Mouse (Mus musculus) neural tube, embryonic 15.5 days (tissue): ENCODE data around the gene Cutal. TPM values are rescaled to one million over a fixed set of nuclear protein-coding genes. Genes with fewer than 3 reads are reported as not detected.

Source experiments
- ATAC-seq: fragments of 200-750 bp; cut with Nextera tagmentation; 2 replicates; pipeline ENCODE4 v1.8.0; 2017; ENCODE audit warnings: mild to moderate bottlenecking, moderate TSS enrichment, moderate library complexity; ENCODE audit not compliant: low FRiP score
- H3K27ac ChIP-seq: fragments of 300-500 bp; sonication (generic); replicated peaks from 2 replicates; pipeline ENCODE4 v1.5.1; 2015; ENCODE audit warnings: mild to moderate bottlenecking, inconsistent platforms
- H3K27me3 ChIP-seq: fragments of 300-500 bp; sonication (generic); replicated peaks from 2 replicates; pipeline ENCODE4 v1.6.1; 2015; ENCODE audit warnings: inconsistent platforms
- H3K36me3 ChIP-seq: fragments of 300-500 bp; sonication (generic); 2 replicates; pipeline ENCODE4 v1.6.1; 2015; ENCODE audit warnings: inconsistent platforms
- H3K4me1 ChIP-seq: fragments of 300-500 bp; sonication (generic); 2 replicates; pipeline ENCODE4 v1.6.1; 2015; ENCODE audit warnings: inconsistent platforms
- H3K4me2 ChIP-seq: fragments of 300-500 bp; sonication (generic); 2 replicates; pipeline ENCODE4 v1.6.1; 2015; ENCODE audit warnings: inconsistent platforms, mild to moderate bottlenecking, moderate library complexity
- H3K4me3 ChIP-seq: fragments of 300-500 bp; sonication (generic); replicated peaks from 2 replicates; pipeline ENCODE4 v1.5.1; 2015; ENCODE audit warnings: mild to moderate bottlenecking, inconsistent platforms
- H3K9ac ChIP-seq: fragments of 300-500 bp; sonication (generic); replicated peaks from 2 replicates; pipeline ENCODE4 v1.6.1; 2015; ENCODE audit warnings: mild to moderate bottlenecking, inconsistent platforms
- H3K9me3 ChIP-seq: fragments of 300-500 bp; sonication (generic); replicated peaks from 2 replicates; pipeline ENCODE4 v1.6.1; 2016; ENCODE audit warnings: inconsistent platforms
- WGBS: fragments of 180-500 bp; shearing (Covaris S2); methylation state at CpG from one replicate; pipeline ENCODE4 v1.1.7; 2015; ENCODE audit warnings: mixed read lengths; 5-methylcytosine and 5-hydroxymethylcytosine counted together
- polyA plus RNA-seq: library from polyadenylated mRNA; unstranded; fragments of >200 nt; fragmentation: Nextera tagmentation; extraction: Ambion mirVana; gene quantifications from 2 replicates; pipeline ENCODE4 v1.2.1, GENCODE M21; 2015

The Cutal gene
- polyA plus RNA-seq, 1 experiment from 2014 or later: 0.32 TPM

DNA sequence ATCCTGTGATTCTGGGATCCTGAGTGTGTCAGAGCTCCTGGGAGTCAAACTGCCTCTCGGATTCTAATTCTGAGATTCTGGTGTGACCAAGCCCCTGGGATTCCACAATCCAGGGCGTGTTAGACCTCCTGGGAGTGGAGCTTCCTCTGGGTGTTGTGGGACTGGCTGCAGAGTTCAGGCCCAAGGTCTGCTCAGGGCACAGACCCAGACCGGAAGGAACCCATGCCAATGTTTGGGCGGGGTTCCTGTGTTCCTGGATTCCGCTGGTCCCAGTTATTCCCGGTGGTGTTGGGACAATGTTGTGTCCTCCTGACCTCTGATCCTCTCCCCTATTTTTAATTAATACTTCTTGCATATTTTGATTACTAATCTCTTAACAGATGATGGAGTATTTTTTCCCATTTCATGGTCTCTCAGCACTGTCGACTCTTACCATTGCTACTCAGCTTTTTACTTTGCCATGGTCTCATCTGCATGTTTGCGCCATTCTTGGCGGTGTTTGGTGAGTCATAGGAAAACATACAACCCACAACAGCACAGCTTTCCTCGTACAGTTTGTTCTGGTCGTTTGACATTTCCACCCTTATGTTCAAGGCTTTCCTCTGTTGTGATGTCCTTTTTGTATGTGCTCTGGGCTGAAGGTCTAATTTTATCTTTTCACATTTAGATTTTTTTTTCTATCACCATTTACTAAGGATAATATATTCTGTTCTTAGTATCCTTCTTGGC lies 30.8 kb upstream of the Cutal start:
- Histone ChIP-seq H3K9ac (no peak overlapping the region), H3K4me2 (no peak overlapping the region), H3K27ac (no peak overlapping the region), H3K4me3 (no peak overlapping the region), H3K27me3 (no peaks in the 10 kb centered on the region), H3K4me1 (no peaks in the 10 kb centered on the region), H3K36me3 (no peaks in the 10 kb centered on the region), H3K9me3 (no peaks in the 10 kb centered on the region)
- WGBS: 88% methylated on average over 11 of the region's 11 CpGs
- ATAC-seq: no peak

DNA sequence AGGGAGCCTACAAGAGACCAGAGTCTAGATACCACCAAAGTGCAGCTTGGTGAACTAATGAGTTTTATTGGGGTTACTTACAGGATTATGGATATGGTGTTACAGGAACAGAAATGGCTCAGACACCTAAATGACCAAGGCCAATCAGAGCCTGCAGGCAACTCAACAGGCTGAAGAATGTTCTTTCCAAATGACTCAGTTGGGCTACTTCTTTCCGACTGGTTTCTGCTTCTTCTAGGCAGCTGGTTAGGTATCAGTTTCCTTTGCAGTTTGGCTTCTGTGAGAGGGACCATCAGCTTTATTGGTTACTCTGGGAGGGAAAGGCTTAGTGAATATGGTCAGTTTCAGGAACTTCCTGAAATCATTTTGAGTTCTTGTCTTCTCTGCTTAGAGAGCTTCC lies 26.5 kb upstream of the Cutal start:
- H3K36me3 ChIP-seq: peaks cover 28% of the 10 kb centered on the region
- 100% methylated on average over 1 of the region's 1 CpGs for WGBS
- no peak for ATAC-seq
- H3K9me3 ChIP-seq: no peaks in the 10 kb centered on the region
- no peak overlapping the region for H3K4me2 ChIP-seq
- no peak overlapping the region for H3K27ac ChIP-seq
- H3K27me3 ChIP-seq: no peaks in the 10 kb centered on the region
- H3K4me3 ChIP-seq: no peak overlapping the region
- H3K9ac ChIP-seq: no peak overlapping the region
- no peaks in the 10 kb centered on the region for H3K4me1 ChIP-seq

DNA sequence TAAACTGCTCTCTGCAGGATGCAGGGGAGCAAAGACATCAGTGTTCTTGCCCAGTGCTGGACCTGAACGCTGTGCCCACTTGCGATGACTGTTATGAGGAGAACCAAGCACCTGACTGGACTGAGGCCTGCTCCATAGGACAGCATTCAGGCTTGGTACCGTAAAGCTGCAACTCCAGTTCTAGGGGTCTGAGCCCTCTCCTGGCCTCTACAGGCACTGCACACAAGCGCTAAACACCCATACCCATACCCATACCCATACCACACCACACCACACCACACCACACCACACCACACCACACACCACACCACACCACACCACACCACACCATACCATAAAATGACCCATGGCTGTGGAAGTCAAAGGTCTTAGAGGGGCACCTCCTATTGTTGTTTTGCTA lies 18.9 kb upstream of the Cutal start:
- H3K4me1 ChIP-seq: no peaks in the 10 kb centered on the region
- H3K9ac ChIP-seq: no peak overlapping the region
- 95% methylated on average over 4 of the region's 4 CpGs for WGBS
- H3K27me3 ChIP-seq: no peaks in the 10 kb centered on the region
- H3K9me3 ChIP-seq: no peaks in the 10 kb centered on the region
- peaks cover 89% of the 10 kb centered on the region for H3K36me3 ChIP-seq
- no peak overlapping the region for H3K4me2 ChIP-seq
- H3K4me3 ChIP-seq: no peak overlapping the region
- no peak overlapping the region for H3K27ac ChIP-seq
- ATAC-seq: no peak

DNA sequence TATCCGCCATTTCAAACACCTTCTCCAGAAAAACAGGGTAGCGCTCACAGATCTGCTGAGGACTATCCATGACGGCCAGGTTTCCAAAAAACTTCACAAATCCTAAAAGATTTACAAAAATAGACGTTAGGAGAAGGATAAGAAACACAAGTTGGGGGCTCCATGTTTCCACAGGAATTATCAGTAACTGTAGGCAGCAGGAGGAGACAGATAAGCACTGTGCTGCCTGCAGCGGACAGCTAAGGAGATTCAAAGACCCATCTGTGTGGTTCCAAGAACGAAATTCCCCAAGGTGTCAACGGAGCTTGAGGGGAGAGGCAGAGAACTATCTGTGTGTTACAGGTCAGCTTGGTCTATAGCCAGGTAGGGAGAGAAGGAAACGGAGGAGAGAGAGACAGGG lies 16.5 kb upstream of the Cutal start:
- Histone ChIP-seq H3K27ac (no peak overlapping the region), H3K4me3 (no peak overlapping the region), H3K9me3 (no peaks in the 10 kb centered on the region), H3K4me2 (no peak overlapping the region), H3K9ac (no peak overlapping the region), H3K36me3 (peaks cover 84% of the 10 kb centered on the region), H3K4me1 (no peaks in the 10 kb centered on the region), H3K27me3 (no peaks in the 10 kb centered on the region)
- no peak for ATAC-seq
- 93% methylated on average over 8 of the region's 8 CpGs for WGBS

DNA sequence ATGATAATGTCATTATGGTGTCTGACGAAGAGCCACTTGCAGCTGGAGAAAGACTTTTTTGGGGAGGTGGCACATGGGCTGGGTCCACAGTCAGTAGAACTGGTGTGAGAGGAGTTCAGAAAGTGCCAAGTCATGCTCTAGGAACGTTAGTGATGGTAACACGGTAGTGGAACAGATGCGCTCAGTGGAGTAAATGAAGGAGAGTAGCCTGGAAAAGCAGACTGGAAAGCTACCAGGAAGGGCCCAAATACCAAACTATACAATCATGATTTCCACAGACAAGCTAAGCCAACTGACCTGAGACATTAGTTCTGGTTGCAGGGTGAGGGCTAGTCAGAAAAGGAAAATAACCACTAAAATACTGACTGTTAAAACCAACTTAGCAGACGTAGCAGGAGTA lies 4.5 kb upstream of the Cutal start:
- 28% methylated on average over 5 of the region's 5 CpGs for WGBS
- peaks cover 41% of the 10 kb centered on the region for H3K4me1 ChIP-seq
- peaks cover 18% of the 10 kb centered on the region for H3K27me3 ChIP-seq
- H3K9me3 ChIP-seq: no peaks in the 10 kb centered on the region
- no peak for ATAC-seq
- H3K4me2 ChIP-seq: peak overlapping the region; percentile 68
- H3K4me3 ChIP-seq: peak overlapping the region; percentile 93
- H3K27ac ChIP-seq: no peak overlapping the region
- peaks cover 16% of the 10 kb centered on the region for H3K36me3 ChIP-seq
- H3K9ac ChIP-seq: peak overlapping the region; percentile 40

DNA sequence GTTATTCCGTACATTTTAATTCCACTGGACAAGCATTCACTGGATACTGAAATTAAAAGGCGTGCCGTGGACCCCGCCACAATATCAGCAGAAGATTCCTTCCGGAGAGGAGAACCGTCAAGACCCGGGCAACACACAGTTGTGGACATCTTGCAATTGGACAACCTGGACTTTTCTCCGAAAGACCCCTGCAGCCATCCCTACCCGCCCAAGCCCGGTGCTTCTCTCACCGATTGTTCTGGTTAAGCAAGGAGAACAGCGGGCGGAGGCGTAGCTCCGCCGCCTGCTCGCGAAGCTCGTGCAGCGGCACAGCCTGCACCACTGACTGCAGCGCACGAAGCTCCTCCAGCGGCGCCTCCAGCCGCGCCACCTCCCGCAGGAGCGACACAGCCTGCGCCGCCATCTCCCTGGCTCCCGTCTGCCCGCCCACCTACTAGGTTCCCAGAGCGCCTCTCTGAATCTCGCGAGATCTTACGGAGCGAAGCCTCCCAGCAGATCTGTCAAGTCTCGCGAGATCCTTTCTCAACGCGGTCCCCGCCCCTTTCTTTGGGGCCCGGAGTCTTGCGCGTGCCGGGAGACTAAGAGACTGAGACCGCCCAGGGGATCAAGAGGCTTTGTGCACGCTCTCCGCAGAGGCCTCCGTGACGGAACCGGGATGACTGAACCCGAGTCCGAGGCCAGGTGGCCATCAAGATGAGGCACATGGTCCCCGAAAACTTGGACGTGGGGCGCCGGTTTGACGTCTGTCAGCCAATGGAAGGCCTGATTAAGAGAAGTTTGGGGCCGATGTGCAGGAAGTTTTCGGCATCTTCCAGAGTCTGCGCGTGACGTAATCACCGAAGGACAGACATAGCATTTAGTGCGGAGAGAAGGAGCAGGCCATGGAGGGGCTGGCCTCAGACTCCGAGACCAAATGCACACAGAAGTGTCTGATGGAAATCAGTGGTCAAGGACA lies 3.4 kb upstream of the Cutal start:
- peak overlapping the region; percentile 95 for H3K9ac ChIP-seq
- H3K27me3 ChIP-seq: peaks cover 24% of the 10 kb centered on the region
- H3K36me3 ChIP-seq: peaks cover 4% of the 10 kb centered on the region
- ATAC-seq: peak; percentile 99
- under 1% methylated on average over 67 of the region's 67 CpGs for WGBS
- H3K4me3 ChIP-seq: peak overlapping the region; percentile 93
- H3K4me1 ChIP-seq: peaks cover 41% of the 10 kb centered on the region
- no peaks in the 10 kb centered on the region for H3K9me3 ChIP-seq
- peak overlapping the region; percentile 93 for H3K27ac ChIP-seq
- H3K4me2 ChIP-seq: peak overlapping the region; percentile 68

DNA sequence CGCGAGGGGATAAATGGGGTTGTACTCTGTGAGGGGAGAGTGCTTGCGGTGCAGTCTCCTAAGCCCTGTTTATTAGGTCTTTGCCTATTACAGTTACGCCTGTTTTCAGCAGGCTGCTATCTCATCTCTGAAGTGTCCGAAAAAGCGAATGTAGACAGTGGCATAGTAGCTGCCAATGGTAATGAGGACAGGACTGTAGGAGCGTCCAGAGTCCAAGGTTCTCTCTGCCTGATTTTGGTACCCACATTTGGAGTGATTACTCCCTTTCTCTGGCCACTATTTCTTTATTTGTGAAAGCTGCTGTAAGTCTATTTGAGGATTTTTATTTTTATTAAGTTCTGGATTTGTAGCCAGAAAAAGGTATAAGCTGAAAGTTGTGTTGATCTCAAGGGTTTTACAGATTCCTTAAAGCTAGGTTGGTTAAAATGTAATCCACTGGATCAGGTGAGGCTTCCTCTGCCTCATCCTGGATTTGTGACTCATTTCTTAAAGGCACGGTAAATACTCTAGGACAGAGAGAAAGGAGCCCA lies 685 bp downstream of the Cutal start, which contains the start of gene Psmd5:
Gene Psmd5, minus strand, starts transcription at position 153 of the 530 bp plus-strand sequence.
- Histone ChIP-seq H3K4me3 (no peak within 1 kb of the TSS; the same call in 1 of the 2 replicates), H3K27ac (no peak within 1 kb of the TSS), H3K27me3 (peaks cover 26% of the 10 kb centered on the region), H3K9ac (0 out of 2 replicates have a peak within 1 kb of the TSS, but pooled peaks have one; percentile 17), H3K4me2 (peak within 1 kb of the TSS; percentile 36), H3K36me3 (no peaks in the 10 kb centered on the region), H3K9me3 (no peaks in the 10 kb centered on the region), H3K4me1 (peaks cover 12% of the 10 kb centered on the region)
- ATAC-seq: no peak
- 19% methylated on average over 8 of the region's 8 CpGs for WGBS

DNA sequence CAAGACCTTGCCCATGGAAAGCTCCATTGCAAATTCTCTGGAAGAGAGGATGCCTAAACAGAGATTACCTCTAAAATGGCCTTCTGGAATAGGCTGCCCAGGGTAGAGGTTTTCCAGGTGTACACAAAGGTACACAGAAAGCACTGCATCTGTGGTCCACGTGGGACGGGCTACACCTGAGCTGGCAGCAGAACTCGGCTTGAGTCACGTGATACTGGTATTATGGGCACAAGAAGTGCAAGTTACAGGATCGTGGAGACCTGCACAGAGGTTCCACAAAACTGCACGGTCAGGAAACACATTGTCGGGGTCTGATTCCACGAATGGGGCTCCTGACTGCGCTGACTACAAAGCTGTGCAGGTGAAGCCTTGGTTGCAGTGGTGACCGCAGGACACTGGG lies 5.9 kb downstream of the Cutal start:
- no peaks in the 10 kb centered on the region for H3K9me3 ChIP-seq
- no peaks in the 10 kb centered on the region for H3K36me3 ChIP-seq
- H3K9ac ChIP-seq: no peak overlapping the region
- H3K4me3 ChIP-seq: no peak overlapping the region
- H3K4me1 ChIP-seq: no peaks in the 10 kb centered on the region
- ATAC-seq: no peak
- 92% methylated on average over 10 of the region's 10 CpGs for WGBS
- no peak overlapping the region for H3K27ac ChIP-seq
- H3K27me3 ChIP-seq: peaks cover 4% of the 10 kb centered on the region
- H3K4me2 ChIP-seq: no peak overlapping the region

DNA sequence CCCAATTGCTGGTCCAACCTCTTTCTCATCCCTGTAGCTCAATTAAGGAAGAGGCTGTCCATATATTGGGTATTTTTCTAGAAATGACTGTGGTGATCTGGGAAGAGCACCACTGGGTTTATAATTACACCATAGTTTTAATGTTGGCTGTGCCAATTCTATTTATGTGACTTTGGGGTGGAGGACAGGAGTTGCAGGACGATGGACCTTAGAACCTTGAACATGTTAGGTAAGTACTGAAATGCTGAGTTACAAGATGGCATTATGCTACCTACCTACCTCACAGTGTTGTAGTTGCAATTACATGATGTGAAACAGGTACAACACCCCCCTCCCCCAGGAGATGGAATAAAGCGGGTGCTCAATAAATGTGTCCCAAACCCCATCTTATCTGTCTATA lies 8.6 kb downstream of the Cutal start:
- no peak overlapping the region for H3K27ac ChIP-seq
- H3K27me3 ChIP-seq: no peaks in the 10 kb centered on the region
- H3K36me3 ChIP-seq: no peaks in the 10 kb centered on the region
- no peaks in the 10 kb centered on the region for H3K4me1 ChIP-seq
- no peak overlapping the region for H3K9ac ChIP-seq
- H3K4me2 ChIP-seq: no peak overlapping the region
- no peaks in the 10 kb centered on the region for H3K9me3 ChIP-seq
- no peak for ATAC-seq
- 95% methylated on average over 2 of the region's 2 CpGs for WGBS
- no peak overlapping the region for H3K4me3 ChIP-seq

DNA sequence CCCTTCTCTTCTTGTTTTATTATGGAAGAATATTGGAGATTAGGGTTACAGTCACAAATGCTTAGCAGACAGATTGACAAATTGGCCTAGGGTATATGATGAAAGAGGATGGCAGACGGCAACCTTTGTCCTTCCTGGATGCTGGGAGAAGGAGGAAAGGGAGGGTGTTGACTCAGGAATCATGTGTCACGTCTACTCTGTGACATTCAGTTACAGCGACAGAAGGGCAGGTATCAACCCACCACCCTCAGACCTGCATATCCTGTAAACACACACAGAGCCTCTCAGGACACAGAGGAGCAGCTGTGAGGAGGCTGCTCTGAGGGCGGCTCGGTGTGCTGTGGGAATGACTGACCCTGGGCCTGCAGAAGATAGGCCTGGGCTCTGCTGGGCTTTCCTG lies 9.0 kb downstream of the Cutal start:
- WGBS: 62% methylated on average over 5 of the region's 5 CpGs
- Histone ChIP-seq H3K27me3 (no peaks in the 10 kb centered on the region), H3K27ac (no peak overlapping the region)

DNA sequence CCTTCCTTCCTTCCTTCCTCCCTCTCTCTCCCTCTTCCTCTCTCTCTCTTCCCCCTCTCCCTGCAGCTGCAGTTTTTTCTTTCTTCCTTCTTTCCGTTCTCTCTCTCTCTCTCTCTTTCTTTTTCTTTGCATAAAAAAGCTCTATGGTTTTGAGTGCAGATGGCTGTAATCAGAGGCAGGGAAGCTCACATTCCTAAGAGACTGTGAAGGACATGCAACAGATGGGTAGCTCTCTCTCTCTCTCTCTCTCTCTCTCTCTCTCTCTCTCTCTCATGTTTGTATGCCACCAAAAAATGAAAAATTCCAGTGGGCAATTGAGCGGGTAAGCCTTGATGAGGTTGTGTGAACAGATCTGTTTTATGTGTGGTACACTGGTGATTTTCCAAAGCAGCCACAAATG lies 10.0 kb downstream of the Cutal start:
- Histone ChIP-seq H3K4me1 (no peaks in the 10 kb centered on the region), H3K4me3 (no peak overlapping the region), H3K9me3 (no peaks in the 10 kb centered on the region), H3K27ac (no peak overlapping the region), H3K36me3 (no peaks in the 10 kb centered on the region), H3K4me2 (no peak overlapping the region), H3K27me3 (no peaks in the 10 kb centered on the region), H3K9ac (no peak overlapping the region)
- no peak for ATAC-seq
- 86% methylated on average over 2 of the region's 2 CpGs for WGBS

More for the DNA sequence above, 9.0 kb downstream of the Cutal start:
- ATAC-seq: no peak
- H3K4me2 ChIP-seq: no peak overlapping the region
- no peak overlapping the region for H3K9ac ChIP-seq
- H3K9me3 ChIP-seq: no peaks in the 10 kb centered on the region
- no peak overlapping the region for H3K4me3 ChIP-seq
- no peaks in the 10 kb centered on the region for H3K36me3 ChIP-seq
- no peaks in the 10 kb centered on the region for H3K4me1 ChIP-seq
